Mouse (Mus musculus): ENCODE measurements at regions not wholly inside any gene's neighbourhood (a gene's known extent, or its start where the extent isn't known, plus 50 kb on each side); places are given as distances from the start of the nearest gene placed in this dataset.
A peak's percentile ranks its signal among the peaks of the same experiment; 100 is the strongest.
"Not testable (repeated sequence)": the region's sequence is repeated elsewhere in the genome, so short reads cannot be mapped to it uniquely, and the experiment has no call there.

GRCm38 (mm10) chr3:121588737-121589493, 56.7 kb upstream of the Slc44a3 start:
- peaks cover 33% of the 10 kb centered on the region for H3K27me3 ChIP-seq (replicated peaks)
- peaks cover 45% of the 10 kb centered on the region for H3K9me3 ChIP-seq
- no peak overlapping the region for H3K4me3 ChIP-seq (replicated peaks)
- H3K36me3 ChIP-seq (replicated peaks; ENCODE audit: low read length), result peaks cover 4% of the 10 kb centered on the region
- H3K4me1 ChIP-seq, result peaks cover 49% of the 10 kb centered on the region
- no peak for TF ChIP-seq GATA1 (IDR thresholded peaks at IDR 0.05; ENCODE audit: borderline replicate concordance, low read length)
- no peak for TF ChIP-seq FLI1 (IDR thresholded peaks at IDR 0.05; ENCODE audit: low read length)

- peaks cover 52% of the 10 kb centered on the region for H3K4me1 ChIP-seq
- TF ChIP-seq GATA1 (IDR thresholded peaks at IDR 0.05; ENCODE audit: borderline replicate concordance, low read length) (no peak), FLI1 (IDR thresholded peaks at IDR 0.05; ENCODE audit: low read length) (no peak)
- no peaks in the 10 kb centered on the region for H3K36me3 ChIP-seq (replicated peaks; ENCODE audit: low read length)
- no peak overlapping the region for H3K4me3 ChIP-seq (replicated peaks)
- H3K9me3 ChIP-seq, result peaks cover 13% of the 10 kb centered on the region
- H3K27me3 ChIP-seq (replicated peaks), result peaks cover 20% of the 10 kb centered on the region
Measured at GRCm38 (mm10) chr3:121585306-121585705, 53.1 kb upstream of the Slc44a3 start.

- peaks cover 17% of the 10 kb centered on the region for H3K27me3 ChIP-seq (replicated peaks)
- TF ChIP-seq FLI1 (IDR thresholded peaks at IDR 0.05; ENCODE audit: low read length), result no peak
- no peak for TF ChIP-seq GATA1 (IDR thresholded peaks at IDR 0.05; ENCODE audit: borderline replicate concordance, low read length)
- peak overlapping the region; percentile 71 for H3K4me3 ChIP-seq (replicated peaks)
- H3K9me3 ChIP-seq, result peaks cover 7% of the 10 kb centered on the region
- H3K36me3 ChIP-seq (replicated peaks; ENCODE audit: low read length), result no peaks in the 10 kb centered on the region
- peaks cover 57% of the 10 kb centered on the region for H3K4me1 ChIP-seq
Measured at GRCm38 (mm10) chr3:121584736-121585151, 52.5 kb upstream of the Slc44a3 start.

GRCm38 (mm10) chr3:121584317-121584716, 52.1 kb upstream of the Slc44a3 start:
- TF ChIP-seq GATA1 (IDR thresholded peaks at IDR 0.05; ENCODE audit: borderline replicate concordance, low read length) (no peak), FLI1 (IDR thresholded peaks at IDR 0.05; ENCODE audit: low read length) (no peak)
- H3K9me3 ChIP-seq, result peaks cover 3% of the 10 kb centered on the region
- H3K4me1 ChIP-seq, result peaks cover 62% of the 10 kb centered on the region
- H3K4me3 ChIP-seq (replicated peaks), result no peak overlapping the region
- H3K36me3 ChIP-seq (replicated peaks; ENCODE audit: low read length), result no peaks in the 10 kb centered on the region
- H3K27me3 ChIP-seq (replicated peaks), result peaks cover 15% of the 10 kb centered on the region

GRCm38 (mm10) chr3:121582711-121583110, 50.5 kb upstream of the Slc44a3 start:
- not testable (repeated sequence) for H3K9me3 ChIP-seq; H3K4me3 ChIP-seq (replicated peaks); H3K36me3 ChIP-seq (replicated peaks; ENCODE audit: low read length); H3K27me3 ChIP-seq (replicated peaks)
- peaks cover 65% of the 10 kb centered on the region for H3K4me1 ChIP-seq

Measured in megakaryocyte, embryonic 14.5 days (primary cell).